Mouse (Mus musculus) MEL (cell line): ENCODE data around the gene Dnaaf5. TPM values are rescaled to one million over a fixed set of nuclear protein-coding genes. Genes with fewer than 3 reads are reported as not detected.

Experiments
- DNase-seq: peaks from one replicate; pipeline ENCODE4 v3.0.0; 2011; ENCODE audit warnings: low read depth, low spot score
- H3K27ac ChIP-seq: 2 replicates; pipeline ENCODE4 v1.5.1; 2012; ENCODE audit warnings: low read depth, mild to moderate bottlenecking, control low read depth, low read length, moderate library complexity; ENCODE audit not compliant: control insufficient read depth
- H3K27me3 ChIP-seq, 2 experiments: fragments of 150-350 bp in 1 of 2; sonication (generic) in 1 of 2; 2 replicates each; pipeline ENCODE4 v1.6.1; 2012; ENCODE audit warnings: low read length in 2 of 2, mild to moderate bottlenecking in 2 of 2, improper control_type of control experiment in 1 of 2, moderate library complexity in 1 of 2; ENCODE audit not compliant: insufficient read depth in 2 of 2, control insufficient read depth in 1 of 2
- H3K36me3 ChIP-seq, 2 experiments: 2 replicates each; pipeline ENCODE4 v1.6.1; 2012 to 2014; ENCODE audit warnings: low read length in 2 of 2, improper control_type of control experiment in 1 of 2, inconsistent platforms in 1 of 2, mild to moderate bottlenecking in 1 of 2; ENCODE audit not compliant: insufficient read depth in 2 of 2, control insufficient read depth in 1 of 2
- H3K4me1 ChIP-seq, 2 experiments: fragments of 150-350 bp in 1 of 2; sonication (generic) in 1 of 2; 2 replicates each; pipeline ENCODE4 v1.6.1; 2012; ENCODE audit warnings: low read length in 2 of 2, improper control_type of control experiment in 1 of 2, mild to moderate bottlenecking in 1 of 2; ENCODE audit not compliant: insufficient read depth in 2 of 2, control insufficient read depth in 1 of 2
- H3K4me3 ChIP-seq, 2 experiments: fragments of 150-350 bp in 1 of 2; sonication (generic) in 1 of 2; 2 replicates each; pipeline ENCODE4 v1.5.1; 2012; ENCODE audit warnings: low read depth in 2 of 2, low read length in 2 of 2, mild to moderate bottlenecking in 2 of 2, moderate library complexity in 2 of 2, control low read depth in 1 of 2, improper control_type of control experiment in 1 of 2; ENCODE audit not compliant: control insufficient read depth in 1 of 2, insufficient read depth in 1 of 2
- H3K79me2 ChIP-seq: 2 replicates; pipeline ENCODE4 v1.6.1; 2012; ENCODE audit warnings: mild to moderate bottlenecking, low read length, moderate library complexity; ENCODE audit not compliant: control insufficient read depth, poor library complexity, insufficient read depth
- H3K9ac ChIP-seq: 2 replicates; pipeline ENCODE4 v1.6.1; 2012; ENCODE audit warnings: low read depth, mild to moderate bottlenecking, control low read depth, low read length, moderate library complexity; ENCODE audit not compliant: control insufficient read depth, poor library complexity, severe bottlenecking
- H3K9me3 ChIP-seq: fragments of 150-350 bp; sonication (generic); replicated peaks from 2 replicates; pipeline ENCODE4 v1.6.1; 2012; ENCODE audit warnings: mild to moderate bottlenecking, low read length, improper control_type of control experiment, moderate library complexity; ENCODE audit not compliant: insufficient read depth
- BHLHE40 ChIP-seq: IDR thresholded peaks from 2 replicates; pipeline ENCODE4 v1.6.1; 2012; ENCODE audit warnings: low read depth, mild to moderate bottlenecking, inconsistent platforms, low read length, improper control_type of control experiment, borderline replicate concordance
- CHD1 ChIP-seq: IDR thresholded peaks from 2 replicates; pipeline ENCODE4 v1.6.1; 2012; ENCODE audit warnings: low read depth, mild to moderate bottlenecking, inconsistent platforms, low read length, improper control_type of control experiment
- CTCF ChIP-seq, 3 experiments: IDR thresholded peaks in 2 of 3; conservative IDR thresholded peaks in 1 of 3; 2 replicates each; pipeline ENCODE4 v1.5.1; 2011 to 2012; ENCODE audit warnings: low read length in 3 of 3, low read depth in 2 of 3, mild to moderate bottlenecking in 2 of 3, improper control_type of control experiment in 1 of 3, inconsistent platforms in 1 of 3, mixed read lengths in 1 of 3, moderate library complexity in 1 of 3; ENCODE audit not compliant: control insufficient read depth in 1 of 3, insufficient read depth in 1 of 3, poor library complexity in 1 of 3, severe bottlenecking in 1 of 3
- E2F4 ChIP-seq: IDR thresholded peaks from 2 replicates; pipeline ENCODE4 v1.6.1; 2011; ENCODE audit warnings: low read depth, low read length, improper control_type of control experiment, borderline replicate concordance
- ELF1 ChIP-seq: IDR thresholded peaks from 2 replicates; pipeline ENCODE4 v1.6.1; 2014; ENCODE audit warnings: low read depth, mild to moderate bottlenecking, inconsistent platforms, low read length, improper control_type of control experiment, moderate library complexity
- EP300 ChIP-seq, 2 experiments: IDR thresholded peaks; 2 replicates each; pipeline ENCODE4 v1.6.1; 2011; ENCODE audit warnings: improper control_type of control experiment in 2 of 2, low read length in 2 of 2, low read depth in 1 of 2, mild to moderate bottlenecking in 1 of 2
- ETS1 ChIP-seq: IDR thresholded peaks from 2 replicates; pipeline ENCODE4 v1.6.1; 2012; ENCODE audit warnings: low read depth, mild to moderate bottlenecking, inconsistent platforms, low read length, improper control_type of control experiment, moderate library complexity
- GABPA ChIP-seq: IDR thresholded peaks from 2 replicates; pipeline ENCODE4 v1.6.1; 2012; ENCODE audit warnings: low read depth, mild to moderate bottlenecking, inconsistent platforms, low read length, improper control_type of control experiment, moderate library complexity
- GATA1 ChIP-seq: IDR thresholded peaks from 2 replicates; pipeline ENCODE4 v1.6.1; 2011; ENCODE audit warnings: low read depth, low read length, improper control_type of control experiment
- HCFC1 ChIP-seq: IDR thresholded peaks from 2 replicates; pipeline ENCODE4 v1.6.1; 2012; ENCODE audit warnings: low read depth, mild to moderate bottlenecking, inconsistent platforms, low read length, improper control_type of control experiment, moderate library complexity
- KAT2A ChIP-seq: conservative IDR thresholded peaks from 2 replicates; pipeline ENCODE4 v1.6.1; 2012; ENCODE audit warnings: low read depth, low read length, improper control_type of control experiment, inconsistent platforms
- MAX ChIP-seq: IDR thresholded peaks from 2 replicates; pipeline ENCODE4 v1.6.1; 2011; ENCODE audit warnings: low read length, improper control_type of control experiment
- MAZ ChIP-seq: IDR thresholded peaks from 2 replicates; pipeline ENCODE4 v1.6.1; 2012; ENCODE audit warnings: low read depth, mild to moderate bottlenecking, inconsistent platforms, low read length, improper control_type of control experiment
- MEF2A ChIP-seq: IDR thresholded peaks from 2 replicates; pipeline ENCODE4 v1.6.1; 2014; ENCODE audit warnings: low read depth, mild to moderate bottlenecking, inconsistent platforms, low read length, improper control_type of control experiment; ENCODE audit not compliant: poor library complexity, insufficient replicate concordance, severe bottlenecking; ENCODE audit errors: extremely low read depth
- MXI1 ChIP-seq: IDR thresholded peaks from 2 replicates; pipeline ENCODE4 v1.6.1; 2011; ENCODE audit warnings: mild to moderate bottlenecking, low read depth, low read length, improper control_type of control experiment
- MYC ChIP-seq: IDR thresholded peaks from 2 replicates; pipeline ENCODE4 v1.6.1; 2011; ENCODE audit warnings: low read depth, mild to moderate bottlenecking, low read length, improper control_type of control experiment, moderate library complexity
- NELFE ChIP-seq: IDR thresholded peaks from 2 replicates; pipeline ENCODE4 v1.6.1; 2011; ENCODE audit warnings: low read depth, low read length, improper control_type of control experiment
- NRF1 ChIP-seq: IDR thresholded peaks from 2 replicates; pipeline ENCODE4 v1.6.1; 2014; ENCODE audit warnings: low read depth, mild to moderate bottlenecking, inconsistent platforms, low read length, improper control_type of control experiment, moderate library complexity; ENCODE audit not compliant: poor library complexity, insufficient read depth, severe bottlenecking
- POLR2A ChIP-seq, 2 experiments: IDR thresholded peaks; 2 replicates each; pipeline ENCODE4 v1.6.1; 2011 to 2012; ENCODE audit warnings: low read length in 2 of 2, mild to moderate bottlenecking in 2 of 2, control low read depth in 1 of 2, improper control_type of control experiment in 1 of 2, low read depth in 1 of 2, moderate library complexity in 1 of 2; ENCODE audit not compliant: control insufficient read depth in 1 of 2, insufficient read depth in 1 of 2, poor library complexity in 1 of 2
- POLR2AphosphoS2 ChIP-seq: IDR thresholded peaks from 2 replicates; pipeline ENCODE4 v1.6.1; 2011; ENCODE audit warnings: low read length, improper control_type of control experiment
- POLR2AphosphoS5 ChIP-seq: IDR thresholded peaks from 2 replicates; pipeline ENCODE4 v1.6.1; 2012; ENCODE audit warnings: low read depth, borderline replicate concordance, mild to moderate bottlenecking, inconsistent platforms, low read length, moderate library complexity, mixed read lengths
- RCOR1 ChIP-seq: IDR thresholded peaks from 2 replicates; pipeline ENCODE4 v1.6.1; 2012; ENCODE audit warnings: low read depth, mild to moderate bottlenecking, inconsistent platforms, low read length, improper control_type of control experiment
- SIN3A ChIP-seq: IDR thresholded peaks from 2 replicates; pipeline ENCODE4 v1.6.1; 2012; ENCODE audit warnings: low read length, improper control_type of control experiment, inconsistent platforms
- SMC3 ChIP-seq: IDR thresholded peaks from 2 replicates; pipeline ENCODE4 v1.6.1; 2011; ENCODE audit warnings: low read depth, low read length, improper control_type of control experiment
- TAL1 ChIP-seq: IDR thresholded peaks from 2 replicates; pipeline ENCODE4 v1.6.1; 2012; ENCODE audit warnings: mild to moderate bottlenecking, inconsistent platforms, low read length, moderate library complexity, mixed read lengths
- TBP ChIP-seq: IDR thresholded peaks from 2 replicates; pipeline ENCODE4 v1.8.0; 2011; ENCODE audit warnings: low read depth, low read length, improper control_type of control experiment
- TCF12 ChIP-seq: IDR thresholded peaks from 2 replicates; pipeline ENCODE4 v1.6.1; 2014; ENCODE audit warnings: low read depth, mild to moderate bottlenecking, inconsistent platforms, low read length, improper control_type of control experiment, moderate library complexity
- UBTF ChIP-seq: IDR thresholded peaks from 2 replicates; pipeline ENCODE4 v1.6.1; 2012; ENCODE audit warnings: low read depth, mild to moderate bottlenecking, inconsistent platforms, low read length, improper control_type of control experiment, moderate library complexity, borderline replicate concordance; ENCODE audit not compliant: insufficient read depth
- USF1 ChIP-seq: IDR thresholded peaks from 2 replicates; pipeline ENCODE4 v1.6.1; 2014; ENCODE audit warnings: low read depth, mild to moderate bottlenecking, inconsistent platforms, low read length, improper control_type of control experiment, moderate library complexity
- ZC3H11A ChIP-seq: IDR thresholded peaks from 2 replicates; pipeline ENCODE4 v1.6.1; 2012; ENCODE audit warnings: low read depth, mild to moderate bottlenecking, inconsistent platforms, low read length, improper control_type of control experiment
- ZKSCAN1 ChIP-seq: IDR thresholded peaks from 2 replicates; pipeline ENCODE4 v1.6.1; 2012; ENCODE audit warnings: low read depth, mild to moderate bottlenecking, inconsistent platforms, low read length, improper control_type of control experiment, moderate library complexity
- ZMIZ1 ChIP-seq: IDR thresholded peaks from 2 replicates; pipeline ENCODE4 v1.6.1; 2012; ENCODE audit warnings: low read depth, mild to moderate bottlenecking, inconsistent platforms, low read length, improper control_type of control experiment, moderate library complexity
- ZNF384 ChIP-seq: IDR thresholded peaks from 2 replicates; pipeline ENCODE4 v1.6.1; 2012; ENCODE audit warnings: low read depth, mild to moderate bottlenecking, inconsistent platforms, low read length, improper control_type of control experiment
- polyA plus RNA-seq, 2 experiments: library from polyadenylated mRNA; stranded (reverse) in 1 of 2; unstranded in 1 of 2; fragments of >175 nt in 1 of 2; fragments of >200 nt in 1 of 2; gene quantifications; 2 replicates each; pipeline versions ENCODE4 v1.2.1 to v1.2.4; 2012; ENCODE audit warnings: low replicate concordance in 2 of 2, low read depth in 1 of 2; ENCODE audit not compliant: insufficient read length in 2 of 2, insufficient read depth in 1 of 2, missing spikeins in 1 of 2
- total RNA-seq: library from RNA; depleted of rRNA; stranded (reverse); fragments of 300-350 nt; gene quantifications from 2 replicates; pipeline ENCODE4 v1.2.3, GENCODE M21; 2012

Dnaaf5 gene
- total and polyA plus RNA-seq, 3 experiments, result 20.1 to 35.4 TPM; not detected in 1

- Histone ChIP-seq H3K27me3 (no peaks in the 10 kb centered on the region), H3K79me2 (peaks cover 46% of the 10 kb centered on the region), H3K27ac (peak within 1 kb of the TSS; percentile 97), H3K4me3 (peak within 1 kb of the TSS; percentile 79 to 91), H3K4me1 (peaks cover 18 to 41% of the 10 kb centered on the region in 2 experiments), H3K9me3 (no peaks in the 10 kb centered on the region), H3K36me3 (peaks cover 2 to 46% of the 10 kb centered on the region in 2 experiments; a peak in 3 of 4 replicates), H3K9ac (peak within 1 kb of the TSS; percentile 95)
- DNase-seq, result peak; percentile 98
- TF ChIP-seq MXI1 (peak; percentile 92), ZC3H11A (no peak), UBTF (no peak), MAX (peak; percentile 43), ZKSCAN1 (no peak), MAZ (no peak; the same call in 1 of the 2 replicates), KAT2A (no peak; the same call in 1 of the 2 replicates), CHD1 (no peak), GATA1 (peak; percentile 70), POLR2AphosphoS5 (no peak), MEF2A (no peak), ZNF384 (no peak), E2F4 (no peak), SIN3A (peak; percentile 85), NRF1 (peak; percentile 72), ETS1 (peak; percentile 36; the same call in 1 of the 2 replicates), POLR2A (IDR thresholded peaks at IDR 0.05; ENCODE audit: control insufficient read depth in 1 of 2, insufficient read depth in 1 of 2, low read depth in 1 of 2, low read length in 2 of 2, poor library complexity in 1 of 2) (peak in 1 of 2 experiments; percentile 88; a peak in 3 of 4 replicates), TCF12 (peak; percentile 56), USF1 (no peak), TBP (peak; percentile 55; the same call in 1 of the 2 replicates), POLR2AphosphoS2 (peak; percentile 74; the same call in 1 of the 2 replicates), BHLHE40 (peak; percentile 39; the same call in 1 of the 2 replicates), HCFC1 (peak; percentile 73), GABPA (no peak), MYC (0 out of 2 replicates have a peak, but pooled peaks have one; percentile 32), ZMIZ1 (peak; percentile 66), NELFE (peak; percentile 87), RCOR1 (0 out of 2 replicates have a peak, but pooled peaks have one; percentile 22), SMC3 (no peak), TAL1 (no peak), EP300 (IDR thresholded peaks at IDR 0.05; ENCODE audit: low read depth in 1 of 2, low read length in 2 of 2) (peak; percentile 11 to 67; a peak in 3 of 4 replicates), ELF1 (no peak), CTCF (IDR thresholded peaks at IDR 0.05 in 2 of 3, conservative IDR thresholded peaks at IDR 0.05 in 1 of 3; ENCODE audit: control insufficient read depth in 1 of 3, insufficient read depth in 1 of 3, low read depth in 2 of 3, low read length in 3 of 3, poor library complexity in 1 of 3, severe bottlenecking in 1 of 3) (no peak)
Observed at GRCm38 (mm10) chr5:139199995-139200769, 50.2 kb downstream of the Dnaaf5 start, which contains the start of gene Sun1. TSS of gene Sun1 (plus strand) at chr5:139200637.
